Mouse (Mus musculus) macrophage (primary cell): ENCODE measurements around the gene Gm20604. TPM values are rescaled to one million over a fixed set of nuclear protein-coding genes. Genes with fewer than 3 reads are reported as not detected.

Source experiments
- H3K27ac ChIP-seq: fragments of 350-480 bp; formaldehyde crosslinking; 2 replicates; pipeline ENCODE4 v1.9.0; 2021
- H3K36me3 ChIP-seq: fragments of 350-480 bp; formaldehyde crosslinking; 2 replicates; pipeline ENCODE4 v1.9.0; 2021; ENCODE audit errors: inconsistent target
- H3K4me3 ChIP-seq: fragments of 350-480 bp; formaldehyde crosslinking; 2 replicates; pipeline ENCODE4 v1.9.0; 2021; ENCODE audit errors: inconsistent target
- H3K79me2 ChIP-seq: fragments of 350-480 bp; formaldehyde crosslinking; 2 replicates; pipeline ENCODE4 v1.9.0; 2021; ENCODE audit errors: inconsistent target
- WGBS: methylation state at CpG from one replicate; pipeline ENCODE4 v1.1.7; 2026; ENCODE audit warnings: inconsistent platforms; ENCODE audit not compliant: missing documents; 5-methylcytosine and 5-hydroxymethylcytosine counted together
- polyA plus RNA-seq: library from polyadenylated mRNA; stranded (reverse); fragments of 250-400 nt; gene quantifications from 3 replicates; pipeline ENCODE4 v1.2.4, GENCODE M21; 2018; ENCODE audit warnings: inconsistent platforms

Gm20604 gene
- polyA plus RNA-seq, 1 experiment from 2014 or later: 4.5 TPM

DNA sequence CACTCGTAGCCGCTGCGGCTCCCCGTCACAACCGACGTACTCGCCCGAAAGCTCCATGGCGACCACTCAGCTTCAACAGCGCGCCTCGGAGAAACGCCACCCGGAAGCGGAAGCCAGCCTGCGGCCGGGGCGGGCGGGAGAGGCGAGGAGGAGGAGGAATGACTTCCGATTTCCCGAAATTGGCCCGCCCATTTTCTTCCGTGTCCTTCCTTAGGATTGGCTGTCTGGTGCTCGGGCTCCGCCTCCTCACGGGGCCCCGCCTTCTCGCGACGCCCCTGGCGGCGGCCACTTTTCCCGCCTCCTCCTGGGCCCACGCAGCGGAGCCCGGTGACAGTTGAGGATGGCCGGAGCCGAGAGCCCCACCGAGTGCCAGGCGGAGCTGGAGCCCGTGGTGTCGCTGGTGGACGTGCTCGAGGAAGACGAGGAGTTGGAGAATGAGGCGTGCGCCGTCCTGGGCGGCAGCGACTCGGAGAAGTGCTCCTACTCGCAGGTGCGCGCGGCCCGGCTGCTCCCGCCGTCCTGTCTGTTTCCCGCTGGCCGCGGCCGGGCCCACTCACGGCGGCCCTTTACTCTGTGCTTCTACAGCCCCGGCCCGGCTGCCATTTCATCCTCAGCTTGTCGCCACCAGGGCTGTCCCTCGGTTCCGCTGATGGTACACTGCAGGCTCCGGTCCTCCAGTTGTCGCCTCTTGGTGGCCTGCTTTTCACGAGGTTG is 626 bp downstream of the Gm20604 start, which contains the start of the genes Gm28051, Gon7 and Ubr7:
TSS of gene Gm28051 (minus strand) at position 77 of the 714 bp plus-strand sequence.
TSS of gene Gon7 (minus strand) at position 115 of the 714 bp plus-strand sequence.
TSS of gene Ubr7 (plus strand) at position 279 of the 714 bp plus-strand sequence.
- Histone ChIP-seq H3K27ac (peak within 1 kb of the TSS; percentile 58), H3K4me3 (peak within 1 kb of the TSS; percentile 90), H3K79me2 (peaks cover 84% of the 10 kb centered on the region), H3K36me3 (peaks cover 11% of the 10 kb centered on the region; the same call in 1 of the 2 replicates)
- under 1% methylated on average over 68 of the region's 73 CpGs for WGBS

DNA sequence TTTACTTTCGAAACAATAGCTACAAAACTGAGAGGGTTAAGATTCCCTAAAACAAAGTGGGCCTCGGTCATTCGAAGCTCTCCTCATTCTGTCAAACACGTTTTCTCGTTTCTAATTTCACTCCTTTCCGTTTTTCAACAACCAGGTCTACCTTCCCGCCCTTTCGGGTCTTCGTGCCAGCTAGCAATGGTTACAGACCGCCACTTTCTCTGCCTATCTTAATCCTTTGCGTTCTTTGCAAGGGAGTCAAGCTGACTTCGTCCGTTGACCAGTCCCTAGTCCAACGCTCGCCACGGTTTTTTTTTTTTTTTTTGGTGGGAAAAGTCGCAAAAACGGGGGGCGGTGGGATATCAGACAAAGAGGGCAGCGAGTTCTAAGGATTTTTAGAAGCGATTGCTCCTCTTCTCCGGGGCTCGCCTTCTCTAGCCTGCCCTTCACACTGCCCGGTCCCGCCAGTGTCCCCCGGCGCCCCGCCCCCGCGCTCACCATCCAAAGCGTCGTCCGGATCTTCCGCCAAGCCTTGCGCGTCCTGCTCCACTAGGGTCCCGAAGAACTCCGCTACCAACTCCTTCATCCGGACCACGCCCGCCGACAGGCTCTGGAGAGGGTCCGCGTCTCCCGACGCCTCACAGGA is 1.3 kb downstream of the Gm20604 start:
- peaks cover 90% of the 10 kb centered on the region for H3K79me2 ChIP-seq
- peak overlapping the region; percentile 73 for H3K4me3 ChIP-seq
- H3K36me3 ChIP-seq: peaks cover 6% of the 10 kb centered on the region; the same call in 1 of the 2 replicates
- 3% methylated on average over 43 of the region's 46 CpGs for WGBS
- peak overlapping the region; percentile 51 for H3K27ac ChIP-seq

DNA sequence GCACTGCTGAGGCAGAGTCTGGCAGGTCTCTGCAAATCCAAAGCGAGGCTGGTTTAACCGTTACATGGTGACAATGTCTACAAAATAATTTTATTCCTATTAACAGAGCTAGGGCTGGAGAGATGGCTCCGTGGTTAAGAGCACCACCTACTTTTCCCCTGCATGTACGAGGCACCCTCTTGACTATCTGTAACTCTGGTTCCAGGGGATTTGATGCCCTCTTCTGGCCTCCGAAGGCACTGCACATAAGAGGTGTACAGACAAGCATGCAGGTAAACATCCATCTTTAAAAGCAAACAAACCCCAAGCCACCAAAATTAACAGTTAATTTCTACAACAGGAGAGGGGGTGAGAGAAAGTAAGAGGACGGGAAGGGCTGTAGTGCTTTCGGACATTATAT is 2.2 kb downstream of the Gm20604 start:
- 89% methylated on average over 7 of the region's 7 CpGs for WGBS
- Histone ChIP-seq H3K4me3 (peak overlapping the region; percentile 73; the same call in 1 of the 2 replicates), H3K27ac (no peak overlapping the region), H3K36me3 (no peaks in the 10 kb centered on the region), H3K79me2 (peaks cover 92% of the 10 kb centered on the region)

DNA sequence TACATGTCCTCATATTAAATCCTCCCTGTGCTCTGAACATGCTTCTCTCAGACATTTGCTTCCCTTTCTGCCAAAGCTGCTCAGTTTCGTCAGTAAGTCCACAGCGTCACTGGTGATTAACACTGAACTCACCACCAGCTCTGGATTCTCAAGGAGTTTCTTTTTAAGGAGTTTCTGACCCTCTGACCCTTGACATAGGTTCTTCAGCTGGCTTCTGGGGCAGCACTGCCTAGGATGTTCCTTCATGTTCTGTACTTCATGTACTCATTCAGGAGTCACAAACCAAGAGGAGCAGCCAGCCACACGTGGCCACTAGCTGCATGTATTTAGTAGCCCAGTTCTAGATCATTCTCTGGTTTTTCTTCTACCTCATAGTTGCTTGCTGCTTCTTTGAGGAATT is 10.2 kb downstream of the Gm20604 start:
- Histone ChIP-seq H3K27ac (peak overlapping the region; percentile 45), H3K36me3 (no peaks in the 10 kb centered on the region), H3K4me3 (no peak overlapping the region), H3K79me2 (peaks cover 85% of the 10 kb centered on the region)
- WGBS: 29% methylated on average over 3 of the region's 3 CpGs

DNA sequence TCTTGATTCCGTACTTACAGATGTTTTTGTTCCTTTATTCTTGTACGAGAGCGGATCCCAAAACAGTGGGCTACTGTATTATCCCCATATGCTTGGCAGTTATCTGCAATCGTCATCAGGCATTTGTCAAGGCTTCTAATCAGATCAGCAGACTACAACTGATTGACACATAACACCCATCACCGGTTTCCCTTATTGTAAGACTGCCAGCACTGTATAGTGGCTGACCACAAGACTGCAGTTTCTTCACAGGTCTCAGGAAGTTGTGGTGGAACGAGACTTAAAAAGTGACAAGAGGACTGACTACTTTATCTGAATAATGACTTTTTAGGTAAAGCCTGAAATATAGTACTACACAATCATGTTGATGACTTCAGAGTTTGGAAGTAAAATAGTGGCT is 13.6 kb downstream of the Gm20604 start:
- H3K4me3 ChIP-seq: peak overlapping the region; percentile 81
- no peaks in the 10 kb centered on the region for H3K36me3 ChIP-seq
- WGBS: 8% methylated on average over 6 of the region's 6 CpGs
- peak overlapping the region; percentile 90 for H3K27ac ChIP-seq
- peaks cover 51% of the 10 kb centered on the region for H3K79me2 ChIP-seq

DNA sequence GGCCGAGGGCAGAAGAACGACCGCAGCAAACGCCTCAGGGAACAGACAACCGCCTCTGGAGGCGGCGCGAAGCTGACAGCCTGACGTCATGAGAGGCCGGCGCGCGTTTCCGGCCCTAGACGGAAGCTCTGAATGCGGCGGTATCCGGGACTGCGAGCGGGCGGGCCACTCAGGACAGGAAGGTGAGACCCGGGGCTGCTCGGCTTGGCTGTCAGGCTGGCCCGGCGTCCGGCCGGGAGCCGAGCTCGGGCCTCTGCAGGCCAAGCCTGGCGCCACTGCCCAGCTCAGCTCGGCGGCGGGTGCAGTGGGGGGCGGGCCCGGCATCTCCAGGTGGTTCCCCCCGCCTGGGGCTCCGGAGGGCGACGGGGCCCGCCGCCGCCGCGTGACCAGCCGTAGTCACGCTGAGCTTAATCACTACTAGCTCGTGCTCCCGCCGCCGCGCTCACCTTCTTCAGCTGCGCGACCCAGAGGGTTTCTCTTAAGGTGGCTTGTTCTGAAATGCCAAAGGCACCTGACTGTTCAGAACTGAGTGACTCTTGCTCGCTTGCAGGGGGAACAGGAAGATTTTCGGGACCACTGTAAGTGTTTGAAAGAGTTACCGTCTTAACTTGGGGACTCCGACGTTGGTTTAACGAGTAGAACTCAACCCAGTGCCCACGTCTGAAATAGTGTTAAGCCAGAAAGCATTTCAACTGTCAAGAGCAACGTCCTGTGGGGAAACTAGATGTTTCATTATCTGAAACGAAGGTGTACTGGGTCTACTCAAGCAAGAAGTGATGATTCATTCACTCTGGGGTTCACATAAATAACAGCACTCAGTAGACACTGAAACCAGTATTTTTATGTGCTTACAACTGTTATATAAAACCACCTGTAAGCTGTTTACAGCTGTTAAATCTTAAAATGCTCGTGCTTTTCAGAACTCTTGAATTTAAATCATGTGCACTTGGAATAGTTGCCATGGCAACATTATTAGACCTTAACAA is 14.6 kb downstream of the Gm20604 start, which contains the start of the genes Moap1 and Tmem251:
TSS of gene Moap1 (minus strand) at position 73 of the 986 bp plus-strand sequence.
TSS of gene Tmem251 (plus strand) at position 174 of the 986 bp plus-strand sequence.
- peaks cover 41% of the 10 kb centered on the region for H3K79me2 ChIP-seq
- H3K4me3 ChIP-seq: peak within 1 kb of the TSS; percentile 81
- no peaks in the 10 kb centered on the region for H3K36me3 ChIP-seq
- peak within 1 kb of the TSS; percentile 90 for H3K27ac ChIP-seq
- WGBS: under 1% methylated on average over 61 of the region's 63 CpGs

DNA sequence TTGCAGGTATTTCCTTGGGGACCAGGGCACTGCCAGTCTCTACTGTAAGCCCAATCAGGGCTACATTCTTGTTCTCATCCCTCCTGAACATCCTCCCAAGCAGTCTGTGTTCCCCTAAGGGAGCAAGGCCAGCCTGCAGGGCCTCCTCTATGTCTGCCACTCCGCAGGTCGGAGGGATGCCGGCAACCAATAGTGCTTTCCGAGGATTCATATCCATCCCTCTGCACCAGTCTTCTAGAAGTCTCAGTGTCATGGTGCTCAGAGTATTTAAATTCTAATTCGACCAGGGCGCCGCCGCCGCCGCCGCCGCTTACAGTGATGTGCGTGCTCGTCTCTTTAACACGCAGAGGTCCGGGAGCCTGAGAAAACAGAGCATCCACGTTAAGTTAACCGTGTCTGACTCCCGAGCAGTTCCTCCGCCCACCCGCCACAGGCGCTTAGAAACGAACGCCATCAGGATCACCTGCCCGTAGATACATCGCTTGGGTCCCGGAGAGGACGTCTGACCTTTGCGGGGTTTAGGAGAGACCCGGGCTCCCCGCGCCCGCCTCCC is 15.4 kb downstream of the Gm20604 start:
- 1% methylated on average over 33 of the region's 33 CpGs for WGBS

DNA sequence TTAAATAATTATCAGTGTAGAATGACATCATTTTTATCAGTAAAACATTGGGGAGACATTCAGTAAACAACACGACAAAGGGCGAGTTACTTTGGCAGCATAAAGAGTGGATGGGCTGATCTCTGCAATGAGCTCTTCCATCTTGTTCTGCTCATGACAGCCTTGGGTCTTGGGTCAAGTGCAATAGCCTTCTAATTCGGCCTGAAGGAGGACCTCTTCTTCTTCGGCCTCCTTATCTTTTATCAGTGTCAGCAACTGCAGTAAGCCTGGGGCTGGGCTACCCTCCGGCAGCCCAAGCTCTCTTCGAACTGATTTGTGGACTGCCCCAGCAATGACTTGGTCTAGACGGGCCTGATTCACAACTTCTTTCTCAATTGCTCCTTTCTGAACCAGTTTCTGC is 16.4 kb downstream of the Gm20604 start:
- peaks cover 33% of the 10 kb centered on the region for H3K79me2 ChIP-seq
- no peak overlapping the region for H3K4me3 ChIP-seq
- 93% methylated on average over 7 of the region's 7 CpGs for WGBS
- no peak overlapping the region for H3K27ac ChIP-seq
- no peaks in the 10 kb centered on the region for H3K36me3 ChIP-seq

More for the DNA sequence above, 15.4 kb downstream of the Gm20604 start:
- H3K4me3 ChIP-seq: peak overlapping the region; percentile 57
- peak overlapping the region; percentile 44 for H3K27ac ChIP-seq
- peaks cover 39% of the 10 kb centered on the region for H3K79me2 ChIP-seq
- no peaks in the 10 kb centered on the region for H3K36me3 ChIP-seq

DNA sequence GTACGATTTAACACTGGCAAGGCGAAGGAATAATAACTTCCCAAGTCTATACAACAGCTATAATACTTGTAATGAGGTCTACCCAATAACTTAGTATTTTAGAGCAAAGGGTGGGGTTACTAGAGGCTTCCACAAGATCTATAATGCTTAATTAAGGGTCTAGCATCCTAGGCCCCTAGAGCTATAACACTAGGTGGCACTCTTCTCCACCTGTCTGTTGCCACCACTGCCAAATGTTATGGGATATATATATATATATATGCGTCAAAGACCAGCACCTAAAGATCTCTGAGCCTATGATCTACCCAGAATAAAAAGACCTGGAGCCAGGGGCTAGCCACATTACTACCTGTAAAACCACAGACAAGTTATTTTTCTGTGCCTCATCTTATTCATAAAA is 18.2 kb downstream of the Gm20604 start:
- 67% methylated on average over 3 of the region's 3 CpGs for WGBS
- H3K27ac ChIP-seq: no peak overlapping the region
- H3K36me3 ChIP-seq: no peaks in the 10 kb centered on the region
- H3K4me3 ChIP-seq: no peak overlapping the region
- peaks cover 15% of the 10 kb centered on the region for H3K79me2 ChIP-seq

DNA sequence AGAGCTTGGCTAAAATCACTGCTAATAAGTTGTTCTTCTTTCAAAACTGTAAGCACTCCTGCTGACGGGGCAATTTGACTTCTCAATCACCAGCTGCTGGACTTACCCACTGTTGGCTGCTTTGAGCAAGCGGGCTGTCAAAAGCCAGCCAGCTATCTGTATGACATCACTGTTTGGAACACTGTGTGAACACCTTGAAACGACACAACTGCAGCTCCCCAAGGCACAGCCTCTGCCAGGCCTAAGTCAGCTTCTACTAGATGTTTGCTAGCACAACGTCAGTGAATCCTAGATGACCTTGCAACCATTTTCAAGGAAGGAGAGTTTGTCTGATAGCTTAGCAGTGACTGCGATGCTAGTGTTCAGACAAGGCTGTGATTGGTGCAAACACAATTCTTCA is 19.4 kb downstream of the Gm20604 start:
- no peak overlapping the region for H3K27ac ChIP-seq
- H3K4me3 ChIP-seq: no peak overlapping the region
- WGBS: 93% methylated on average over 5 of the region's 5 CpGs
- no peaks in the 10 kb centered on the region for H3K36me3 ChIP-seq
- peaks cover 3% of the 10 kb centered on the region for H3K79me2 ChIP-seq

DNA sequence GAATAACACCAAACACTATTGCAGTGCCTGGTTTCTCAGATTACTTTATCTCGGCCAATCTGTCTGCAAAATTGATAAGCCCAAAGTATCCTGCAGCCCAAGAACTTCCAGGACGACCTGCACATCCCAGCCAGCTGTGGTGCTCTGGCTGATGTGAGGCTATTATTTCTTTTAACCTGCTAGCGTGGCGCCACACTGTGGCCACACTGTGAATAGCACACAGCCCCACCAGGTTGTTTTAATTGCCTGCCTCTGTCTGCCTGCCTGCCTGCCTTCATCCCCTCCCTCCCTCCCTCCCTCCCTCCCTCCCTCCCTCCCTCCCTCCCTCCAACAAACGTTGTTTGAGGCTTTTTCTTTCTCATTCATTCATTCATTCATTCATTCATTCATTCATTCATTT is 25.1 kb downstream of the Gm20604 start:
- Histone ChIP-seq H3K27ac (no peak overlapping the region), H3K79me2 (no peaks in the 10 kb centered on the region), H3K36me3 (no peaks in the 10 kb centered on the region), H3K4me3 (no peak overlapping the region)
- WGBS: 23% methylated on average over 4 of the region's 5 CpGs

DNA sequence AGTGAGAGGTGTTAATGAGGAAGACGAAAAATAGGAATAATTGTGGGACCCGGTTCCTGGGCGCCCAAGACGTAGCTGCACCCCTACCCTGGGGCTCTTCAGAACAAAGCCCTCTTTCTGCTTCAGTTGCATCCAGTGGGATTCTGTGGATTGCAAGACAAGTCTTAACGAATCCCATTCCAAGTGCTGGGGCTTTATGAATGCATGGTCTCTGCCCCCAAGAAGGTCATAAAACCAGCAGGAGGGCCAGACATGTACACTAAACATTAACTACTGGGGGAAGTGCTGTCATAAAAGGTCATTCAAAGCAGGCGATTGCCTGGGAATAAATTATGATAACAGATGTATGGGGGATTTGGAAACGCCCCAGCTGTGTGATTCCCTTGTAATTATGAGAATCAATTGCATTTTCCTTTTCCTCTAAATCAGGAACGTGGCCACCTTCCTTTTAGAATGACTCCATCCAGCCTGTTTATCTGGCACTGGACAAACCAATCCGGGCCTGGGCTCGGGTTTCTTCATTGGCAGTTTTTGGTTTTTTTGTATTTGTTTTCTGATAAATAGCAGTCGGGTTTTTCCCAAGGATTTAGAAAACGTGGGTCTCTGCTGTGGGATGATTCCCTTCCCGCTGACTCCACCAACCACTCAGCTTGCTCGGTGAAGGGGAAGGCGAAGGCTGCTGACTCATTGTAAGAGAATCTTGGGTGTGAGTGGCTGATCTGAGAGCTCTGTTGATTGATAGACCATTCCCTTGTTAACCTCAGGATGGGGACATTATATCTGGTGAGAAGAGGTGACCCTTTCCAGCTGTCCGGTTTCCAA is 27.5 kb downstream of the Gm20604 start:
- Histone ChIP-seq H3K79me2 (no peaks in the 10 kb centered on the region), H3K27ac (no peak overlapping the region), H3K36me3 (no peaks in the 10 kb centered on the region), H3K4me3 (no peak overlapping the region)
- 58% methylated on average over 15 of the region's 16 CpGs for WGBS
